Mouse (Mus musculus): Measurements from ENCODE around the gene Kif5c. TPM values are rescaled to one million over a fixed set of nuclear protein-coding genes. Genes with fewer than 3 reads are reported as not detected.

Kif5c gene
- polyA plus RNA-seq, 1 experiment: 25.8 TPM

- Histone ChIP-seq H3K27ac (ENCODE audit: insufficient read depth, low read length) (no peak overlapping the region), H3K27me3 (ENCODE audit: control insufficient read depth, insufficient read depth, low read length, poor library complexity, severe bottlenecking) (no peaks in the 10 kb centered on the region), H3K9me3 (replicated peaks; ENCODE audit: control insufficient read depth, insufficient read depth, low read length, poor library complexity, severe bottlenecking) (no peaks in the 10 kb centered on the region), H3K4me3 (ENCODE audit: low read depth, low read length) (no peak overlapping the region), H3K4me1 (ENCODE audit: control insufficient read depth, insufficient read depth, low read length) (no peaks in the 10 kb centered on the region), H3K9ac (ENCODE audit: low read depth, poor library complexity, severe bottlenecking) (no peak overlapping the region), H3K36me3 (ENCODE audit: control insufficient read depth, insufficient read depth, low read length, poor library complexity, severe bottlenecking) (no peaks in the 10 kb centered on the region)
- TF ChIP-seq POLR2A (IDR thresholded peaks at IDR 0.05; ENCODE audit: insufficient read depth, low read length): no peak
Measured at GRCm38 (mm10) chr2:49628094-49628705, 9.1 kb downstream of the Kif5c start.

DNA sequence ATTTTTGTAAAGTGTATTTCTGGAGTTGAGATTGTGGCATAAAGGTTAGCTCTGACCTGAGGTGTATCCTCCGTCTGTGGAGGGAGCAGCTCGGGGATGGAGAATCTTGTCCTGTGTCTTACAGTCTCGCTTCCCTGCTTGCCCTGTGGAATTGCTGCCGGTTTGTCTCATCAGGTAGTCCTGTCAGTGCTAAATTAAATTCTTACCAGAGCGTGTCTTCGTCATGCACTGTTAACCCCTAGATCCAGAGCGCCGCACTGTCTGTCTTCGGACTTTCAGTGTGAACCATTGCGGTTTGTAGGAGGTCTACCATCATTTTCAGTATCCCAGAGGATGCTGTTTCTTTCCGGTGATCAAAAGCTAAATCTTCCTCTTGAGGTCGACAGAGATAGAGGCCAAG lies 10.1 kb downstream of the Kif5c start:
- Histone ChIP-seq H3K4me1 (ENCODE audit: control insufficient read depth, insufficient read depth, low read length) (no peaks in the 10 kb centered on the region), H3K4me3 (ENCODE audit: low read depth, low read length) (no peak overlapping the region), H3K9ac (ENCODE audit: low read depth, poor library complexity, severe bottlenecking) (no peak overlapping the region), H3K27ac (ENCODE audit: insufficient read depth, low read length) (no peak overlapping the region), H3K9me3 (replicated peaks; ENCODE audit: control insufficient read depth, insufficient read depth, low read length, poor library complexity, severe bottlenecking) (no peaks in the 10 kb centered on the region), H3K27me3 (ENCODE audit: control insufficient read depth, insufficient read depth, low read length, poor library complexity, severe bottlenecking) (no peaks in the 10 kb centered on the region), H3K36me3 (ENCODE audit: control insufficient read depth, insufficient read depth, low read length, poor library complexity, severe bottlenecking) (no peaks in the 10 kb centered on the region)
- no peak for TF ChIP-seq EP300 (IDR thresholded peaks at IDR 0.05; ENCODE audit: insufficient read depth, low read depth, low read length)
- TF ChIP-seq CTCF (IDR thresholded peaks at IDR 0.05; ENCODE audit: low read depth, low read length): no peak

- no peaks in the 10 kb centered on the region for H3K4me1 ChIP-seq (ENCODE audit: control insufficient read depth, insufficient read depth, low read length)
Measured at GRCm38 (mm10) chr2:49630636-49631035, 11.5 kb downstream of the Kif5c start.

DNA sequence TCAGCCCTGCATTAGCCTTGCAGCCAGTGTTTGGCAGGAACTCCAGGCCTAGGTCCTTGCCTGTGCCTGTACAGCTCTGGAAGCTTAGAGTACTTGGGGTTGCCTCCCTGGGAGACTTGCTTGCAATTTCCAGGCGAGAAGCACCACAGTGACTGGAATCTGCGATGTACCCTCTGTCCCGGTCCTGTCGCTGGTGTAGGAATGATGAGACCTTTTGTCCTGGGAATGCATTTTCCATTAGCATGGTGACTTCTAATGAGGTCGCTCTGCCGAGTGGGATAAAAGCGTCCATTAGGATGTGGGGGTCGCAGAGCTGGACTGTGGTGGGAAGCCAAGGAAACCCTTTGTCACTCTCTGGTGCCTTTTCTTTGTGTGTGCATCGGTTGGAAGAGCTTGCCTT lies 14.1 kb downstream of the Kif5c start:
- H3K4me3 ChIP-seq (ENCODE audit: low read depth, low read length): no peak overlapping the region
- no peak overlapping the region for H3K9ac ChIP-seq (ENCODE audit: low read depth, poor library complexity, severe bottlenecking)

More at GRCm38 (mm10) chr2:49630636-49631035, 11.5 kb downstream of the Kif5c start:
- H3K4me3 ChIP-seq (ENCODE audit: low read depth, low read length): no peak overlapping the region
- no peaks in the 10 kb centered on the region for H3K27me3 ChIP-seq (ENCODE audit: control insufficient read depth, insufficient read depth, low read length, poor library complexity, severe bottlenecking)
- H3K36me3 ChIP-seq (ENCODE audit: control insufficient read depth, insufficient read depth, low read length, poor library complexity, severe bottlenecking): no peaks in the 10 kb centered on the region
- H3K9ac ChIP-seq (ENCODE audit: low read depth, poor library complexity, severe bottlenecking): no peak overlapping the region
- no peak for TF ChIP-seq CTCF (IDR thresholded peaks at IDR 0.05; ENCODE audit: low read depth, low read length)
- no peak for TF ChIP-seq POLR2A (IDR thresholded peaks at IDR 0.05; ENCODE audit: insufficient read depth, low read length)
- no peak for TF ChIP-seq EP300 (IDR thresholded peaks at IDR 0.05; ENCODE audit: insufficient read depth, low read depth, low read length)
- H3K27ac ChIP-seq (ENCODE audit: insufficient read depth, low read length): no peak overlapping the region
- H3K9me3 ChIP-seq (replicated peaks; ENCODE audit: control insufficient read depth, insufficient read depth, low read length, poor library complexity, severe bottlenecking): no peaks in the 10 kb centered on the region

GRCm38 (mm10) chr2:49642761-49643160 lies 23.7 kb downstream of the Kif5c start:
- H3K4me1 ChIP-seq (ENCODE audit: control insufficient read depth, insufficient read depth, low read length): no peaks in the 10 kb centered on the region

More for the DNA sequence above, 14.1 kb downstream of the Kif5c start:
- Histone ChIP-seq H3K4me1 (ENCODE audit: control insufficient read depth, insufficient read depth, low read length) (no peaks in the 10 kb centered on the region), H3K27me3 (ENCODE audit: control insufficient read depth, insufficient read depth, low read length, poor library complexity, severe bottlenecking) (no peaks in the 10 kb centered on the region), H3K36me3 (ENCODE audit: control insufficient read depth, insufficient read depth, low read length, poor library complexity, severe bottlenecking) (no peaks in the 10 kb centered on the region), H3K9me3 (replicated peaks; ENCODE audit: control insufficient read depth, insufficient read depth, low read length, poor library complexity, severe bottlenecking) (no peaks in the 10 kb centered on the region), H3K27ac (ENCODE audit: insufficient read depth, low read length) (no peak overlapping the region)
- no peak for TF ChIP-seq EP300 (IDR thresholded peaks at IDR 0.05; ENCODE audit: insufficient read depth, low read depth, low read length)
- no peak for TF ChIP-seq POLR2A (IDR thresholded peaks at IDR 0.05; ENCODE audit: insufficient read depth, low read length)
- no peak for TF ChIP-seq CTCF (IDR thresholded peaks at IDR 0.05; ENCODE audit: low read depth, low read length)

GRCm38 (mm10) chr2:49643756-49644155 lies 24.7 kb downstream of the Kif5c start:
- no peaks in the 10 kb centered on the region for H3K36me3 ChIP-seq (ENCODE audit: control insufficient read depth, insufficient read depth, low read length, poor library complexity, severe bottlenecking)
- no peak overlapping the region for H3K9ac ChIP-seq (ENCODE audit: low read depth, poor library complexity, severe bottlenecking)
- no peak overlapping the region for H3K4me3 ChIP-seq (ENCODE audit: low read depth, low read length)
- no peaks in the 10 kb centered on the region for H3K9me3 ChIP-seq (replicated peaks; ENCODE audit: control insufficient read depth, insufficient read depth, low read length, poor library complexity, severe bottlenecking)
- H3K4me1 ChIP-seq (ENCODE audit: control insufficient read depth, insufficient read depth, low read length): no peaks in the 10 kb centered on the region
- no peak for TF ChIP-seq POLR2A (IDR thresholded peaks at IDR 0.05; ENCODE audit: insufficient read depth, low read length)
- no peak for TF ChIP-seq EP300 (IDR thresholded peaks at IDR 0.05; ENCODE audit: insufficient read depth, low read depth, low read length)
- no peak for TF ChIP-seq CTCF (IDR thresholded peaks at IDR 0.05; ENCODE audit: low read depth, low read length)
- no peak overlapping the region for H3K27ac ChIP-seq (ENCODE audit: insufficient read depth, low read length)
- H3K27me3 ChIP-seq (ENCODE audit: control insufficient read depth, insufficient read depth, low read length, poor library complexity, severe bottlenecking): no peaks in the 10 kb centered on the region

More at GRCm38 (mm10) chr2:49642761-49643160, 23.7 kb downstream of the Kif5c start:
- H3K9ac ChIP-seq (ENCODE audit: low read depth, poor library complexity, severe bottlenecking): no peak overlapping the region
- TF ChIP-seq CTCF (IDR thresholded peaks at IDR 0.05; ENCODE audit: low read depth, low read length) (no peak), POLR2A (IDR thresholded peaks at IDR 0.05; ENCODE audit: insufficient read depth, low read length) (no peak), EP300 (IDR thresholded peaks at IDR 0.05; ENCODE audit: insufficient read depth, low read depth, low read length) (no peak)
- H3K4me3 ChIP-seq (ENCODE audit: low read depth, low read length): no peak overlapping the region
- no peaks in the 10 kb centered on the region for H3K27me3 ChIP-seq (ENCODE audit: control insufficient read depth, insufficient read depth, low read length, poor library complexity, severe bottlenecking)
- no peak overlapping the region for H3K27ac ChIP-seq (ENCODE audit: insufficient read depth, low read length)
- H3K36me3 ChIP-seq (ENCODE audit: control insufficient read depth, insufficient read depth, low read length, poor library complexity, severe bottlenecking): no peaks in the 10 kb centered on the region
- no peaks in the 10 kb centered on the region for H3K9me3 ChIP-seq (replicated peaks; ENCODE audit: control insufficient read depth, insufficient read depth, low read length, poor library complexity, severe bottlenecking)

Data from ES-Bruce4 (cell line).